Mouse (Mus musculus) lung, postnatal 0 days (tissue): ENCODE data around the gene Ercc6l. TPM values are rescaled to one million over a fixed set of nuclear protein-coding genes. Genes with fewer than 3 reads are reported as not detected.
"Not testable (repeated sequence)": the region's sequence is repeated elsewhere in the genome, so short reads cannot be mapped to it uniquely, and the experiment has no call there.

Source experiments
- ATAC-seq: fragments of 200-750 bp; cut with Nextera tagmentation; 2 replicates; pipeline ENCODE4 v1.8.0; 2017; ENCODE audit warnings: moderate library complexity
- DNase-seq: peaks from one replicate; pipeline ENCODE4 v3.0.0-alpha.2; 2016; ENCODE audit warnings: low spot score
- H3K27ac ChIP-seq: fragments of 300-500 bp; sonication (generic); 2 replicates; pipeline ENCODE4 v1.5.1; 2014; ENCODE audit warnings: antibody characterized with exemption, mild to moderate bottlenecking, low read length, mixed read lengths
- H3K27me3 ChIP-seq: fragments of 300-500 bp; sonication (generic); replicated peaks from 2 replicates; pipeline ENCODE4 v1.6.1; 2014; ENCODE audit warnings: low read length, mixed read lengths; ENCODE audit not compliant: insufficient read depth
- H3K36me3 ChIP-seq: fragments of 300-500 bp; sonication (generic); 2 replicates; pipeline ENCODE4 v1.6.1; 2014; ENCODE audit warnings: low read length, mixed read lengths; ENCODE audit not compliant: insufficient read depth
- H3K4me1 ChIP-seq: fragments of 300-500 bp; sonication (generic); 2 replicates; pipeline ENCODE4 v1.6.1; 2014; ENCODE audit warnings: antibody characterized with exemption, low read depth, low read length, mixed read lengths; ENCODE audit not compliant: insufficient read depth
- H3K4me2 ChIP-seq: fragments of 300-500 bp; sonication (generic); replicated peaks from 2 replicates; pipeline ENCODE4 v1.6.1; 2014; ENCODE audit warnings: low read depth, mild to moderate bottlenecking, low read length, moderate library complexity, mixed read lengths
- H3K4me3 ChIP-seq: fragments of 300-500 bp; sonication (generic); 2 replicates; pipeline ENCODE4 v1.5.1; 2014; ENCODE audit warnings: low read depth, low read length
- H3K9ac ChIP-seq: fragments of 300-500 bp; sonication (generic); replicated peaks from 2 replicates; pipeline ENCODE4 v1.6.1; 2014; ENCODE audit warnings: low read depth, mild to moderate bottlenecking
- H3K9me3 ChIP-seq: fragments of 300-500 bp; sonication (generic); 2 replicates; pipeline ENCODE4 v1.6.1; 2016; ENCODE audit warnings: low read length, mixed read lengths
- CTCF ChIP-seq: IDR thresholded peaks from 2 replicates; pipeline ENCODE4 v1.5.1; 2016; ENCODE audit warnings: antibody characterized with exemption, mild to moderate bottlenecking
- EP300 ChIP-seq: IDR thresholded peaks from 2 replicates; pipeline ENCODE4 v1.6.1; 2016; ENCODE audit warnings: antibody characterized with exemption, mild to moderate bottlenecking, control low read depth
- WGBS: fragments of 180-500 bp; shearing (Covaris S2); extraction: QIAGEN DNeasy Blood & Tissue Kit; methylation state at CpG from one replicate; pipeline ENCODE4 v1.1.7; 2014; 5-methylcytosine and 5-hydroxymethylcytosine counted together
- polyA plus RNA-seq: library from polyadenylated mRNA; unstranded; fragments of >200 nt; fragmentation: Nextera tagmentation; extraction: Ambion mirVana; gene quantifications from 2 replicates; pipeline ENCODE4 v1.2.1, GENCODE M21; 2015

Gene Ercc6l
- polyA plus RNA-seq, 1 experiment from 2014 or later, result 0.87 TPM

- Histone ChIP-seq H3K9ac (no peak overlapping the region), H3K9me3 (no peaks in the 10 kb centered on the region), H3K4me1 (no peaks in the 10 kb centered on the region), H3K27ac (no peak overlapping the region), H3K4me2 (no peak overlapping the region), H3K36me3 (no peaks in the 10 kb centered on the region), H3K4me3 (no peak overlapping the region), H3K27me3 (no peaks in the 10 kb centered on the region)
- ATAC-seq (no peak), DNase-seq (no peak)
- 71% methylated on average over 2 of the region's 2 CpGs for WGBS
- TF ChIP-seq EP300, result no peak
- no peak for TF ChIP-seq CTCF
These were observed 35.6 kb downstream of the Ercc6l start for GRCm38 (mm10) chrX:102121321-102121720.

DNA sequence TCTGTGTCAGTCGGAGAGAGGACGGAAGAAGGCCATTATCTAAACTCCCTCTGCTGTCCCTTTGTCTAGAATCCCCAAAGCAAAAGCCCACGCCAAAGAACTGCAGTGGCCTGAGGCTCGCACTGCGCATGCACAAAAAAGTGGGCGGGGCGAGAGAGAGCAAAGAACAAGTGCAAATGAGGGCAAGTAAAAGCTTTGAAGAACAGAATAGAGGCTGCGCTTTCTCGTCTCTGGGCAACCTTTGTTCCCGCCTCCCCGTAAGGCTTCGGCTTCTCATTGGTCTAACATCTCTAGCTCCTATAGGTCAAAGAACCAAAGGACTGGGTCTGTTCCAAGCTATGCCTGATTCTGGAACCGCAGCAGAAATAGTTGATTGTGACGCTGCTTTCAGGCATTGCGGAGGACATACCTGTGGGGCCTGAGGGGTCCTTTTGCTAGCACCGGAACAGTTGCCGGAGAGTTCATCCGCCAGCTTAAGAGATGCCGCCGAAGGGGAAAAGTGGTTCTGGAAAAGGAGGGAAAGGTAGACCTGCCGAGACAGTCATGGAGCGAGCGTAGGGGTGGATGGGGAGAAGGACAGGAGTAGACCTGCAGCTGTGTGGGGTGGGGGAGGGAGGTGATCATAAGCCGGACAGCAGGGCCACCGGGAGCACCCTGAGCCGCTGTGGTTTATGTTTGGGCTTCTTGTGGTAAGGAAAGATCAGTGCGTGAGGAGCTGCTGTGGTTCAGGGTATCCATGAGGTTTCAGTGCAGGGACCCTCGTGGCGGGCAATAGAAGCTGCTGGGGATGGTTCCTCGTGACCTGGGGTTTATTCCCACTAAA lies 37.6 kb downstream of the Ercc6l start, which contains the start of gene Pin4:
Gene Pin4, plus strand, starts transcription at position 406 of the 823 bp plus-strand sequence.
- H3K9me3 ChIP-seq, result no peaks in the 10 kb centered on the region
- 0 out of 2 replicates have a peak within 1 kb of the TSS, but pooled peaks have one; percentile 43 for H3K27ac ChIP-seq
- H3K4me2 ChIP-seq, result peak within 1 kb of the TSS; percentile 49
- H3K9ac ChIP-seq, result peak within 1 kb of the TSS; percentile 52
- H3K4me3 ChIP-seq, result peak within 1 kb of the TSS; percentile 56
- no peaks in the 10 kb centered on the region for H3K27me3 ChIP-seq
- no peaks in the 10 kb centered on the region for H3K36me3 ChIP-seq
- TF ChIP-seq EP300 (peak; percentile 11; the same call in 1 of the 2 replicates), CTCF (peak; percentile 51)
- 9% methylated on average over 30 of the region's 30 CpGs for WGBS
- H3K4me1 ChIP-seq, result no peaks in the 10 kb centered on the region
- peak; percentile 97 for DNase-seq
- ATAC-seq, result peak; percentile 100

- H3K36me3 ChIP-seq, result no peaks in the 10 kb centered on the region
- WGBS, result 41% methylated on average over 4 of the region's 4 CpGs
- no peak overlapping the region for H3K9ac ChIP-seq
- H3K4me1 ChIP-seq, result no peaks in the 10 kb centered on the region
- no peak overlapping the region for H3K4me2 ChIP-seq
- ATAC-seq (no peak), DNase-seq (no peak)
- H3K27me3 ChIP-seq, result no peaks in the 10 kb centered on the region
- no peaks in the 10 kb centered on the region for H3K9me3 ChIP-seq
- no peak overlapping the region for H3K27ac ChIP-seq
- H3K4me3 ChIP-seq, result no peak overlapping the region
- TF ChIP-seq EP300 (no peak), CTCF (no peak)
These were observed 41.2 kb downstream of the Ercc6l start for GRCm38 (mm10) chrX:102115676-102116075.

- not testable (repeated sequence) for H3K36me3 ChIP-seq, H3K4me3 ChIP-seq, H3K9ac ChIP-seq, H3K9me3 ChIP-seq, H3K27me3 ChIP-seq, H3K4me1 ChIP-seq, DNase-seq, H3K27ac ChIP-seq, ATAC-seq, H3K4me2 ChIP-seq
- WGBS, result 69% methylated on average over 5 of the region's 5 CpGs
These were observed 47.5 kb downstream of the Ercc6l start for GRCm38 (mm10) chrX:102109349-102109748.

DNA sequence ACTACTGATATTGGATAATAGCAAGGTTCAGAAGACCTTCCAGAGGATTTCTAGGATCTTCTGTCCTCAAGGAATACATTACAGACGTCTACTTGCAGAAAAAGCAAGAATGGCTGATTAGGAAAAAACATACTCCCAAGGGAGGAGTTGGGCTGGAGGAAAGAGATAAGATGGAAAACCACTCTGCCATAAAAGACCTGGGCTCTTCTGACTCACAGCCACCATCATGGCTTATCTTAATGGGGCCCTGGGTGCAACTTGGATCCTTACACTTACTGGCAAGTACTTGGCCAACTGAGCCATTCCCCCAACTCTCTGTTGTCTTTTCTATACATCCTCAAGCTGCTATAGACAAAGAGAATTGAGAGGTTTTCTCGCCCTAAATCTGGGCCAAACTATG lies 53.1 kb downstream of the Ercc6l start:
- not testable (repeated sequence) for H3K9ac ChIP-seq, H3K9me3 ChIP-seq, ATAC-seq, H3K4me3 ChIP-seq, H3K27me3 ChIP-seq, H3K36me3 ChIP-seq, H3K4me2 ChIP-seq, H3K4me1 ChIP-seq, H3K27ac ChIP-seq, DNase-seq
- 57% methylated on average over 2 of the region's 2 CpGs for WGBS

DNA sequence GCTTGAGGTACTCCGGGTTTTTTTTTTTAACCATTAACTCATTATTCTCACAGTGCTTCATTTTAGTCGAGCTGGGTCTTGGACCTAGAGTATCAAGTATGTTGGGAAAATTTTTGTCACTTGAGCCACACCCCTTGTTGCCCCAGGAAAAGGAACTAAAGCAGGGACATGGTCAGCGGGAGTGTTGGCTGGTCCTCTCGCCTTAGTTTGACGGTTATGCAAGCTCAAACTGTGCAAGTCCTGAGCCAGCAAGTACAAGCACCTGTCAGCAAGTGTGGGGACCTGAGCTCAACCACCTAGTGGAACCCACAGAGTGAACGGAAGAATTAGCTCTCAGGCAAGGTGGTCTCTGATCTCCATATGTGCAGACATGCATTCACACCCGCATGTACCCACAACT lies 55.0 kb downstream of the Ercc6l start:
- H3K9me3 ChIP-seq, result no peaks in the 10 kb centered on the region
- no peaks in the 10 kb centered on the region for H3K27me3 ChIP-seq
- no peaks in the 10 kb centered on the region for H3K4me1 ChIP-seq
- TF ChIP-seq EP300, result no peak
- TF ChIP-seq CTCF, result no peak
- no peaks in the 10 kb centered on the region for H3K36me3 ChIP-seq
- ATAC-seq (no peak; the same call in 1 of the 2 replicates), DNase-seq (peak; percentile 17)
- H3K4me3 ChIP-seq, result no peak overlapping the region
- no peak overlapping the region for H3K27ac ChIP-seq
- no peak overlapping the region for H3K4me2 ChIP-seq
- no peak overlapping the region for H3K9ac ChIP-seq
- 45% methylated on average over 7 of the region's 7 CpGs for WGBS
